Mouse (Mus musculus): ENCODE data around the gene Tlr8. TPM values are rescaled to one million over a fixed set of nuclear protein-coding genes. Genes with fewer than 3 reads are reported as not detected.

Gene Tlr8
- polyA plus RNA-seq, 1 experiment from 2014 or later = 0.32 TPM

GRCm38 (mm10) chrX:167229819-167230218, 34.3 kb downstream of the Tlr8 start:
- Histone ChIP-seq H3K9me3 (ENCODE audit: control insufficient read depth, low read length) (no peaks in the 10 kb centered on the region), H3K4me2 (replicated peaks) (no peak overlapping the region), H3K27me3 (ENCODE audit: control insufficient read depth, insufficient read depth, low read length) (no peaks in the 10 kb centered on the region; the same call in 1 of the 2 replicates), H3K27ac (no peak overlapping the region), H3K4me1 (replicated peaks; ENCODE audit: control insufficient read depth, insufficient read depth, low read length) (no peaks in the 10 kb centered on the region), H3K36me3 (replicated peaks; ENCODE audit: control insufficient read depth, insufficient read depth) (no peaks in the 10 kb centered on the region), H3K4me3 (replicated peaks; ENCODE audit: low read length) (no peak overlapping the region), H3K9ac (no peak overlapping the region)
- ATAC-seq (ENCODE audit: low FRiP score) = no peak
- no peak for DNase-seq (ENCODE audit: low spot score)
- WGBS = 53% methylated on average over 1 of the region's 1 CpGs

GRCm38 (mm10) chrX:167229206-167229605, 34.9 kb downstream of the Tlr8 start:
- Histone ChIP-seq H3K4me2 (replicated peaks) (no peak overlapping the region), H3K27ac (no peak overlapping the region), H3K9ac (no peak overlapping the region), H3K9me3 (ENCODE audit: control insufficient read depth, low read length) (no peaks in the 10 kb centered on the region), H3K27me3 (ENCODE audit: control insufficient read depth, insufficient read depth, low read length) (no peaks in the 10 kb centered on the region; the same call in 1 of the 2 replicates), H3K36me3 (replicated peaks; ENCODE audit: control insufficient read depth, insufficient read depth) (no peaks in the 10 kb centered on the region), H3K4me3 (replicated peaks; ENCODE audit: low read length) (no peak overlapping the region), H3K4me1 (replicated peaks; ENCODE audit: control insufficient read depth, insufficient read depth, low read length) (no peaks in the 10 kb centered on the region)
- 40% methylated on average over 6 of the region's 6 CpGs for WGBS
- DNase-seq (ENCODE audit: low spot score) (no peak), ATAC-seq (ENCODE audit: low FRiP score) (no peak)

GRCm38 (mm10) chrX:167227756-167228155, 36.4 kb downstream of the Tlr8 start:
- Histone ChIP-seq H3K9me3 (ENCODE audit: control insufficient read depth, low read length) (no peaks in the 10 kb centered on the region), H3K27me3 (ENCODE audit: control insufficient read depth, insufficient read depth, low read length) (no peaks in the 10 kb centered on the region; the same call in 1 of the 2 replicates), H3K4me3 (replicated peaks; ENCODE audit: low read length) (no peak overlapping the region), H3K36me3 (replicated peaks; ENCODE audit: control insufficient read depth, insufficient read depth) (no peaks in the 10 kb centered on the region), H3K9ac (no peak overlapping the region), H3K27ac (no peak overlapping the region), H3K4me1 (replicated peaks; ENCODE audit: control insufficient read depth, insufficient read depth, low read length) (no peaks in the 10 kb centered on the region), H3K4me2 (replicated peaks) (no peak overlapping the region)
- no peak for ATAC-seq (ENCODE audit: low FRiP score)
- DNase-seq (ENCODE audit: low spot score) = no peak
- WGBS = 91% methylated on average over 6 of the region's 6 CpGs

- Histone ChIP-seq H3K4me1 (replicated peaks; ENCODE audit: control insufficient read depth, insufficient read depth, low read length) (no peaks in the 10 kb centered on the region), H3K36me3 (replicated peaks; ENCODE audit: control insufficient read depth, insufficient read depth) (no peaks in the 10 kb centered on the region), H3K9me3 (ENCODE audit: control insufficient read depth, low read length) (no peaks in the 10 kb centered on the region), H3K27me3 (ENCODE audit: control insufficient read depth, insufficient read depth, low read length) (no peaks in the 10 kb centered on the region; the same call in 1 of the 2 replicates), H3K27ac (no peak overlapping the region), H3K4me3 (replicated peaks; ENCODE audit: low read length) (no peak overlapping the region), H3K4me2 (replicated peaks) (no peak overlapping the region), H3K9ac (no peak overlapping the region)
- 76% methylated on average over 7 of the region's 7 CpGs for whole genome bisulfite sequencing
- DNase-seq (ENCODE audit: low spot score) = no peak
- ATAC-seq (ENCODE audit: low FRiP score) = no peak
Observed at GRCm38 (mm10) chrX:167227138-167227537, 37.0 kb downstream of the Tlr8 start.

- 95% methylated on average over 5 of the region's 5 CpGs for WGBS
- no peak overlapping the region for H3K27ac ChIP-seq
- H3K4me1 ChIP-seq (replicated peaks; ENCODE audit: control insufficient read depth, insufficient read depth, low read length) = no peaks in the 10 kb centered on the region
- DNase-seq (ENCODE audit: low spot score) = no peak
- H3K27me3 ChIP-seq (ENCODE audit: control insufficient read depth, insufficient read depth, low read length) = no peaks in the 10 kb centered on the region
- H3K9ac ChIP-seq = no peak overlapping the region
- H3K4me3 ChIP-seq (replicated peaks; ENCODE audit: low read length) = no peak overlapping the region
- no peak for ATAC-seq (ENCODE audit: low FRiP score)
- no peaks in the 10 kb centered on the region for H3K9me3 ChIP-seq (ENCODE audit: control insufficient read depth, low read length)
- H3K4me2 ChIP-seq (replicated peaks) = no peak overlapping the region
- no peaks in the 10 kb centered on the region for H3K36me3 ChIP-seq (replicated peaks; ENCODE audit: control insufficient read depth, insufficient read depth)
Observed at GRCm38 (mm10) chrX:167226570-167226969, 37.6 kb downstream of the Tlr8 start.

- H3K4me1 ChIP-seq (replicated peaks; ENCODE audit: control insufficient read depth, insufficient read depth, low read length) = 0 out of 2 replicates have a peak, but pooled peaks cover 6% of the 10 kb centered on the region
- DNase-seq (ENCODE audit: low spot score) = peak; percentile 42
- 17% methylated on average over 8 of the region's 8 CpGs for WGBS
- H3K9ac ChIP-seq = no peak overlapping the region
- no peaks in the 10 kb centered on the region for H3K9me3 ChIP-seq (ENCODE audit: control insufficient read depth, low read length)
- H3K36me3 ChIP-seq (replicated peaks; ENCODE audit: control insufficient read depth, insufficient read depth) = no peaks in the 10 kb centered on the region
- peaks cover 6% of the 10 kb centered on the region; the same call in 1 of the 2 replicates for H3K27me3 ChIP-seq (ENCODE audit: control insufficient read depth, insufficient read depth, low read length)
- peak; percentile 31; the same call in 1 of the 2 replicates for ATAC-seq (ENCODE audit: low FRiP score)
- no peak overlapping the region for H3K4me3 ChIP-seq (replicated peaks; ENCODE audit: low read length)
- H3K4me2 ChIP-seq (replicated peaks) = peak overlapping the region; percentile 4; the same call in 1 of the 2 replicates
- no peak overlapping the region for H3K27ac ChIP-seq
Observed at GRCm38 (mm10) chrX:167212707-167213106, 51.4 kb downstream of the Tlr8 start.

GRCm38 (mm10) chrX:167211871-167212555, 52.1 kb downstream of the Tlr8 start:
- H3K4me2 ChIP-seq (replicated peaks) = peak overlapping the region; percentile 4; the same call in 1 of the 2 replicates
- H3K27ac ChIP-seq = no peak overlapping the region; the same call in 1 of the 2 replicates
- H3K36me3 ChIP-seq (replicated peaks; ENCODE audit: control insufficient read depth, insufficient read depth) = peaks cover 5% of the 10 kb centered on the region
- H3K27me3 ChIP-seq (ENCODE audit: control insufficient read depth, insufficient read depth, low read length) = peaks cover 11% of the 10 kb centered on the region; the same call in 1 of the 2 replicates
- no peak overlapping the region for H3K4me3 ChIP-seq (replicated peaks; ENCODE audit: low read length)
- H3K4me1 ChIP-seq (replicated peaks; ENCODE audit: control insufficient read depth, insufficient read depth, low read length) = 0 out of 2 replicates have a peak, but pooled peaks cover 6% of the 10 kb centered on the region
- H3K9ac ChIP-seq = no peak overlapping the region
- ATAC-seq (ENCODE audit: low FRiP score) (no peak), DNase-seq (ENCODE audit: low spot score) (no peak)
- H3K9me3 ChIP-seq (ENCODE audit: control insufficient read depth, low read length) = no peaks in the 10 kb centered on the region
- WGBS = 40% methylated on average over 9 of the region's 9 CpGs

- H3K36me3 ChIP-seq (replicated peaks; ENCODE audit: control insufficient read depth, insufficient read depth) = peaks cover 12% of the 10 kb centered on the region
- DNase-seq (ENCODE audit: low spot score) = no peak
- H3K4me2 ChIP-seq (replicated peaks) = peak overlapping the region; percentile 61
- peaks cover 15% of the 10 kb centered on the region; the same call in 1 of the 2 replicates for H3K4me1 ChIP-seq (replicated peaks; ENCODE audit: control insufficient read depth, insufficient read depth, low read length)
- H3K27ac ChIP-seq = peak overlapping the region; percentile 95
- H3K9me3 ChIP-seq (ENCODE audit: control insufficient read depth, low read length) = no peaks in the 10 kb centered on the region
- 38% methylated on average over 6 of the region's 6 CpGs for whole genome bisulfite sequencing
- H3K9ac ChIP-seq = peak overlapping the region; percentile 91; the same call in 1 of the 2 replicates
- peaks cover 11% of the 10 kb centered on the region; the same call in 1 of the 2 replicates for H3K27me3 ChIP-seq (ENCODE audit: control insufficient read depth, insufficient read depth, low read length)
- peak overlapping the region; percentile 63 for H3K4me3 ChIP-seq (replicated peaks; ENCODE audit: low read length)
- ATAC-seq (ENCODE audit: low FRiP score) = no peak
Observed at GRCm38 (mm10) chrX:167210319-167210728, 53.8 kb downstream of the Tlr8 start.

GRCm38 (mm10) chrX:167209828-167210227, 54.3 kb downstream of the Tlr8 start:
- ATAC-seq (ENCODE audit: low FRiP score) = no peak
- H3K4me2 ChIP-seq (replicated peaks) = peak overlapping the region; percentile 61
- H3K9ac ChIP-seq = peak overlapping the region; percentile 91
- H3K4me3 ChIP-seq (replicated peaks; ENCODE audit: low read length) = peak overlapping the region; percentile 63
- H3K36me3 ChIP-seq (replicated peaks; ENCODE audit: control insufficient read depth, insufficient read depth) = peaks cover 12% of the 10 kb centered on the region
- 47% methylated on average over 8 of the region's 8 CpGs for WGBS
- peak overlapping the region; percentile 95 for H3K27ac ChIP-seq
- no peaks in the 10 kb centered on the region for H3K9me3 ChIP-seq (ENCODE audit: control insufficient read depth, low read length)
- H3K4me1 ChIP-seq (replicated peaks; ENCODE audit: control insufficient read depth, insufficient read depth, low read length) = peaks cover 15% of the 10 kb centered on the region; the same call in 1 of the 2 replicates
- no peak for DNase-seq (ENCODE audit: low spot score)
- H3K27me3 ChIP-seq (ENCODE audit: control insufficient read depth, insufficient read depth, low read length) = peaks cover 11% of the 10 kb centered on the region; the same call in 1 of the 2 replicates

Measured in hindbrain, embryonic 14.5 days (tissue).